Mouse (Mus musculus) liver, embryonic 13.5 days (tissue): ENCODE results near the gene Unc79. TPM values are rescaled to one million over a fixed set of nuclear protein-coding genes. Genes with fewer than 3 reads are reported as not detected.

Experiments used
- ATAC-seq: fragments of 200-750 bp; cut with Nextera tagmentation; 2 replicates; pipeline ENCODE4 v1.8.0; 2017; ENCODE audit warnings: low read depth, mild to moderate bottlenecking, moderate number of reproducible peaks, moderate library complexity
- DNase-seq: peaks from one replicate; pipeline ENCODE4 v3.0.0; 2022
- H3K27ac ChIP-seq: fragments of 300-500 bp; sonication (generic); 2 replicates; pipeline ENCODE4 v1.5.1; 2015; ENCODE audit warnings: moderate library complexity, mild to moderate bottlenecking, inconsistent platforms
- H3K27me3 ChIP-seq: fragments of 300-500 bp; sonication (generic); 2 replicates; pipeline ENCODE4 v1.6.1; 2015; ENCODE audit warnings: mild to moderate bottlenecking, inconsistent platforms
- H3K36me3 ChIP-seq: fragments of 300-500 bp; sonication (generic); 2 replicates; pipeline ENCODE4 v1.6.1; 2015; ENCODE audit warnings: mild to moderate bottlenecking, inconsistent platforms
- H3K4me1 ChIP-seq: fragments of 300-500 bp; sonication (generic); replicated peaks from 2 replicates; pipeline ENCODE4 v1.6.1; 2015; ENCODE audit warnings: inconsistent platforms
- H3K4me2 ChIP-seq: fragments of 300-500 bp; sonication (generic); 2 replicates; pipeline ENCODE4 v1.6.1; 2015; ENCODE audit warnings: inconsistent platforms, mild to moderate bottlenecking, moderate library complexity
- H3K4me3 ChIP-seq: fragments of 300-500 bp; sonication (generic); replicated peaks from 2 replicates; pipeline ENCODE4 v1.5.1; 2015; ENCODE audit warnings: mild to moderate bottlenecking, inconsistent platforms
- H3K9ac ChIP-seq: fragments of 300-500 bp; sonication (generic); 2 replicates; pipeline ENCODE4 v1.6.1; 2015; ENCODE audit warnings: mild to moderate bottlenecking, inconsistent platforms
- H3K9me3 ChIP-seq: fragments of 300-500 bp; sonication (generic); replicated peaks from 2 replicates; pipeline ENCODE4 v1.6.1; 2016; ENCODE audit warnings: inconsistent platforms
- WGBS: fragments of 180-500 bp; shearing (Covaris S2); methylation state at CpG from one replicate; pipeline ENCODE4 v1.1.7; 2015; ENCODE audit not compliant: insufficient replicate concordance; 5-methylcytosine and 5-hydroxymethylcytosine counted together
- polyA plus RNA-seq: library from polyadenylated mRNA; unstranded; fragments of >200 nt; fragmentation: Nextera tagmentation; extraction: Ambion mirVana; gene quantifications from 2 replicates; pipeline ENCODE4 v1.2.1, GENCODE M21; 2015

Gene Unc79
- polyA plus RNA-seq, 1 experiment from 2014 or later = 0.08 TPM

GRCm38 (mm10) chr12:103080055-103080454 lies 131.4 kb downstream of the Unc79 start:
- no peak for ATAC-seq
- whole genome bisulfite sequencing = 29% methylated on average over 3 of the region's 3 CpGs
- H3K27ac ChIP-seq = no peak overlapping the region
- H3K4me2 ChIP-seq = no peak overlapping the region
- no peaks in the 10 kb centered on the region for H3K4me1 ChIP-seq
- H3K9ac ChIP-seq = no peak overlapping the region
- H3K27me3 ChIP-seq = no peaks in the 10 kb centered on the region
- no peak overlapping the region for H3K4me3 ChIP-seq
- H3K36me3 ChIP-seq = no peaks in the 10 kb centered on the region
- no peaks in the 10 kb centered on the region for H3K9me3 ChIP-seq
- no peak for DNase-seq

- no peak overlapping the region for H3K27ac ChIP-seq
- H3K9me3 ChIP-seq = no peaks in the 10 kb centered on the region
- ATAC-seq (no peak), DNase-seq (no peak)
- H3K9ac ChIP-seq = no peak overlapping the region
- H3K4me1 ChIP-seq = no peaks in the 10 kb centered on the region
- 66% methylated on average over 6 of the region's 6 CpGs for WGBS
- no peaks in the 10 kb centered on the region for H3K27me3 ChIP-seq
- no peaks in the 10 kb centered on the region for H3K36me3 ChIP-seq
- H3K4me2 ChIP-seq = no peak overlapping the region
- no peak overlapping the region for H3K4me3 ChIP-seq
Measured at GRCm38 (mm10) chr12:103091831-103092230, 143.2 kb downstream of the Unc79 start.

GRCm38 (mm10) chr12:103095160-103095559 lies 146.5 kb downstream of the Unc79 start:
- H3K4me3 ChIP-seq = no peak overlapping the region
- whole genome bisulfite sequencing = 45% methylated on average over 5 of the region's 5 CpGs
- no peaks in the 10 kb centered on the region for H3K9me3 ChIP-seq
- no peak overlapping the region for H3K9ac ChIP-seq
- no peak overlapping the region for H3K4me2 ChIP-seq
- no peak for ATAC-seq
- no peak overlapping the region for H3K27ac ChIP-seq
- no peaks in the 10 kb centered on the region for H3K36me3 ChIP-seq
- H3K27me3 ChIP-seq = no peaks in the 10 kb centered on the region
- DNase-seq = no peak
- no peaks in the 10 kb centered on the region for H3K4me1 ChIP-seq

GRCm38 (mm10) chr12:103099185-103099584 lies 150.5 kb downstream of the Unc79 start:
- Histone ChIP-seq H3K4me1 (no peaks in the 10 kb centered on the region), H3K4me3 (no peak overlapping the region), H3K4me2 (no peak overlapping the region), H3K36me3 (no peaks in the 10 kb centered on the region), H3K9me3 (no peaks in the 10 kb centered on the region), H3K27ac (no peak overlapping the region), H3K27me3 (no peaks in the 10 kb centered on the region), H3K9ac (no peak overlapping the region)
- ATAC-seq (no peak), DNase-seq (no peak)
- 46% methylated on average over 1 of the region's 1 CpGs for WGBS

- H3K9me3 ChIP-seq = no peaks in the 10 kb centered on the region
- no peaks in the 10 kb centered on the region for H3K36me3 ChIP-seq
- H3K27me3 ChIP-seq = no peaks in the 10 kb centered on the region
- no peak overlapping the region for H3K9ac ChIP-seq
- H3K4me1 ChIP-seq = no peaks in the 10 kb centered on the region
- DNase-seq (no peak), ATAC-seq (no peak)
- H3K4me3 ChIP-seq = no peak overlapping the region
- 40% methylated on average over 5 of the region's 5 CpGs for WGBS
- no peak overlapping the region for H3K27ac ChIP-seq
- H3K4me2 ChIP-seq = no peak overlapping the region
Measured at GRCm38 (mm10) chr12:103100088-103100487, 151.4 kb downstream of the Unc79 start.

- Histone ChIP-seq H3K36me3 (no peaks in the 10 kb centered on the region), H3K4me2 (no peak overlapping the region), H3K27ac (no peak overlapping the region), H3K9ac (no peak overlapping the region), H3K27me3 (no peaks in the 10 kb centered on the region), H3K4me3 (no peak overlapping the region), H3K9me3 (no peaks in the 10 kb centered on the region), H3K4me1 (no peaks in the 10 kb centered on the region)
- ATAC-seq = no peak
- DNase-seq = no peak
- 50% methylated on average over 2 of the region's 2 CpGs for WGBS
Measured at GRCm38 (mm10) chr12:103103041-103103440, 154.4 kb downstream of the Unc79 start.

- no peaks in the 10 kb centered on the region for H3K9me3 ChIP-seq
- no peak overlapping the region for H3K4me3 ChIP-seq
- no peak overlapping the region for H3K9ac ChIP-seq
- no peaks in the 10 kb centered on the region for H3K4me1 ChIP-seq
- no peak overlapping the region for H3K4me2 ChIP-seq
- WGBS = 10% methylated on average over 5 of the region's 5 CpGs
- H3K27ac ChIP-seq = no peak overlapping the region
- DNase-seq (no peak), ATAC-seq (no peak)
- H3K36me3 ChIP-seq = no peaks in the 10 kb centered on the region
- H3K27me3 ChIP-seq = no peaks in the 10 kb centered on the region
Measured at GRCm38 (mm10) chr12:103103601-103104000, 154.9 kb downstream of the Unc79 start.

- no peak overlapping the region for H3K4me2 ChIP-seq
- WGBS = 73% methylated on average over 7 of the region's 7 CpGs
- no peaks in the 10 kb centered on the region for H3K36me3 ChIP-seq
- no peak overlapping the region for H3K9ac ChIP-seq
- no peak overlapping the region for H3K4me3 ChIP-seq
- no peaks in the 10 kb centered on the region for H3K9me3 ChIP-seq
- H3K4me1 ChIP-seq = no peaks in the 10 kb centered on the region
- no peak for ATAC-seq
- no peak for DNase-seq
- H3K27me3 ChIP-seq = no peaks in the 10 kb centered on the region
- no peak overlapping the region for H3K27ac ChIP-seq
Measured at GRCm38 (mm10) chr12:103109301-103109700, 160.6 kb downstream of the Unc79 start.

- no peaks in the 10 kb centered on the region for H3K9me3 ChIP-seq
- H3K4me1 ChIP-seq = no peaks in the 10 kb centered on the region
- no peaks in the 10 kb centered on the region for H3K27me3 ChIP-seq
- H3K9ac ChIP-seq = no peak overlapping the region
- 43% methylated on average over 8 of the region's 8 CpGs for WGBS
- DNase-seq = no peak
- ATAC-seq = no peak
- no peak overlapping the region for H3K4me2 ChIP-seq
- H3K36me3 ChIP-seq = no peaks in the 10 kb centered on the region
- H3K27ac ChIP-seq = no peak overlapping the region
- H3K4me3 ChIP-seq = no peak overlapping the region
Measured at GRCm38 (mm10) chr12:103116639-103117038, 168.0 kb downstream of the Unc79 start.

GRCm38 (mm10) chr12:103117517-103118193 lies 169.0 kb downstream of the Unc79 start:
- DNase-seq = no peak
- no peak for ATAC-seq

GRCm38 (mm10) chr12:103121928-103122327 lies 173.3 kb downstream of the Unc79 start:
- no peaks in the 10 kb centered on the region for H3K27me3 ChIP-seq
- no peaks in the 10 kb centered on the region for H3K4me1 ChIP-seq
- H3K27ac ChIP-seq = no peak overlapping the region
- no peak for DNase-seq
- ATAC-seq = no peak
- 67% methylated on average over 5 of the region's 5 CpGs for WGBS
- no peaks in the 10 kb centered on the region for H3K9me3 ChIP-seq
- no peaks in the 10 kb centered on the region for H3K36me3 ChIP-seq
- H3K9ac ChIP-seq = no peak overlapping the region
- no peak overlapping the region for H3K4me3 ChIP-seq
- H3K4me2 ChIP-seq = no peak overlapping the region

More at GRCm38 (mm10) chr12:103117517-103118193, 169.0 kb downstream of the Unc79 start:
- 67% methylated on average over 10 of the region's 10 CpGs for WGBS
- no peak overlapping the region for H3K9ac ChIP-seq
- H3K4me1 ChIP-seq = no peaks in the 10 kb centered on the region
- H3K4me2 ChIP-seq = no peak overlapping the region
- no peaks in the 10 kb centered on the region for H3K27me3 ChIP-seq
- H3K36me3 ChIP-seq = no peaks in the 10 kb centered on the region
- no peaks in the 10 kb centered on the region for H3K9me3 ChIP-seq
- no peak overlapping the region for H3K4me3 ChIP-seq
- H3K27ac ChIP-seq = no peak overlapping the region

- H3K9ac ChIP-seq = no peak overlapping the region
- no peaks in the 10 kb centered on the region for H3K36me3 ChIP-seq
- ATAC-seq (no peak), DNase-seq (no peak)
- no peaks in the 10 kb centered on the region for H3K27me3 ChIP-seq
- no peak overlapping the region for H3K27ac ChIP-seq
- H3K4me2 ChIP-seq = no peak overlapping the region
- WGBS = 70% methylated on average over 1 of the region's 1 CpGs
- no peaks in the 10 kb centered on the region for H3K4me1 ChIP-seq
- H3K9me3 ChIP-seq = no peaks in the 10 kb centered on the region
- H3K4me3 ChIP-seq = no peak overlapping the region
Measured at GRCm38 (mm10) chr12:103123861-103124260, 175.2 kb downstream of the Unc79 start.
